Mouse (Mus musculus) lung, postnatal 4 days (tissue): ENCODE measurements around the gene E130308A19Rik.
"Not testable (repeated sequence)": the region's sequence is repeated elsewhere in the genome, so short reads cannot be mapped to it uniquely, and the experiment has no call there.

ENCODE experiments used
- DNase-seq, 2 experiments: peaks; one replicate each; pipeline ENCODE4 v3.0.0; 2021

The E130308A19Rik gene

DNA sequence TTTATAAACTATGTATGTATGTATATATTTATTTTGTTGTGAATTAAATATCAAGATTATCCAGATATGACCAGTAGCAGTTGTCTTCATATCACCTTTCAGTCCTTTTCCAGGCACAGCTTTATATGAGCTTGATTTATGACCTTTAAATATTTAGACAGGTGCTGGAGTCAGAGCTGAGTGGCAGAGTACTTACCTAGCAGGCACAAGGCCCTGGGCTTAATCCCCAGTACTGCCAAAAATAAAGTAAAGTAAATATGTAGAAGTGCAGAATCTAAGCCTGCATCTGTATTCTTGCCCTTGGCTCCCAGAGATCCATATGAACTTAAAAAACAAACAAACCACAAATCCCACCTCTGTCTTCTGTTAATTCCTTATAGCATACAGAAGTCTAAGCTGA is 163.0 kb downstream of the E130308A19Rik start:
- no peak for DNase-seq

DNA sequence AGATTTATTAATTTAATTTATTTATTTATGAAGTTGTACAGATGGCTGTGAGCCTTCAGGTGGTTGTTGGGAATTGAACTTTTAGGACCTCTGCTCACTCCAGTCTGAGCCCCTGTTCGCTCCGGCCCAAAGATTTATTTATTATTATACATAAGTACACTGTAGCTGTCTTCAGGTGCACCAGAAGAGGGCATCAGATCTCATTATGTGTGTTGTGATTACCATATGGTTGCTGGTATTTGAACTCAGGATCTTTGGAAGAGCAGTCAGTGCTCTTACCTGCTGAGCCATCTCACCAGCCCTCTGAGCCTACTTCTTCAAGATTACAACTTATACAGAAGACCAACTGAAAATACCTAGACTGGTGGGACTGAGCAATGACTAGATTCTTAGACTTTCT is 167.6 kb downstream of the E130308A19Rik start:
- not testable (repeated sequence) for DNase-seq

DNA sequence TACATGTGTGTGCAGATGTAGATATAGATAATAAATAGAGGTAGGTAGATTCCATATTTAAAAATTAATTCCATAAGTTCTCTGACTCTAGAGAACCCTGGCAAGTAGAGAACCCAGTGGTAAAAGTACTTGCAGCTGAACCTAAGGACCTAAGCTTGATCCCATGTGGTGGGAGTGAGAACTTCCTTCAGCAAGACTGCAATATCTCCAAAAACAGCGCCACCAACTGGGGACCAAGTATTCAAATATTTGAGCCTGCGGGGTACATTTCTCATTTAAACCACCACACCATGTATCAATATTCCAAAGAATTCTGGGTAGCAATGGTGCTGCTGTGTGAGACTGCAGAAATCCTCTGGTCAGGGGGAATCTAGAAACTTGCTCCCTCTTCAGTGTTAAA is 168.1 kb downstream of the E130308A19Rik start:
- DNase-seq: no peak

DNA sequence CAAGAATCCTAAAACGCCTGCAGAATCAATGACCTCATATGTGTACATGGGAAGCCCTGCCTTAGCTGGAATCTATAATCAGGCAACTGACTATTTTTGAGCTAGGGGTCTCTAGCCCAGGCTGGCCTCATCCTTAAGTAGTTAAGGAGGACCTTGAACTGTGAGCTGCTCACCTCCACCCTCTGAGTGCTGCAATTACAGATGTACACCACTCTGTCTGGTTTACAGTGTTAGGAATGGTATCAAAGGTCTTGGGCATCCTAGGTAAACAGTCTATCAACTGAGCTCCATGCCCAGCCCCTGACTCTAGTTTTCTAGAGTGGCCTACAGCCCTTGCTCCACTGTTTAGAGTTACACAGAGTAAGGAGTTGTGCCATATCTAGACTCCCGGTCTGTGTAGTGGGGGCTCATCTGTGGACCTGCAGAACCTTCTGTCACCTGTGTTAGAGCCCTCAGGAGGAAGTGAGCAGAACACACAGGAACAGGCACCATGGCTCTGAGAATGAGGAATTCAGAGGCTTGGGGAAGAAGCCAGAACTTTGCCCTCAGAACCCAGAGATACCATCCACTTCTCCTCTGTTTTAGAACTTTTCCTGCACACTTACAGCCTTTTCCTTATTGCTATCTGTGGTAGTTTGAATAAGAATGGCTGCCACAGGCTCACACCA is 169.9 kb downstream of the E130308A19Rik start:
- DNase-seq: no peak

DNA sequence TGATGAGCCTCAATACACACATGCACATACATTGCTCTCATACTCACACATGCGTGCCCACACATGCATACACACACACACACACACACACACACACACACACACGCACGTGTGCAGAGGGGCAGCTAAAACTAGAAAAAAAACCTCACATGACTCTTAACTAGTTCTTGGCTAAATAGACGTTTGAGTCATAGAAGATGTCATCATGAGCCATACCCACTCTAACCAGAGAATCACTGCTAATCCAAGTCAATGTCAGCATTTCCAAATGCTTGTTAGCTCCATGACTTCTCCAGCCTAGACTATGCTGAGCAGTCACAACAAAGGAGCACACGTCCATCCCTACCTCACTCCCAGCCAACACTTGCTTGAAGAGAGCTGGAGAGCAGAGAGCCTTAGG is 174.2 kb downstream of the E130308A19Rik start:
- no peak for DNase-seq

DNA sequence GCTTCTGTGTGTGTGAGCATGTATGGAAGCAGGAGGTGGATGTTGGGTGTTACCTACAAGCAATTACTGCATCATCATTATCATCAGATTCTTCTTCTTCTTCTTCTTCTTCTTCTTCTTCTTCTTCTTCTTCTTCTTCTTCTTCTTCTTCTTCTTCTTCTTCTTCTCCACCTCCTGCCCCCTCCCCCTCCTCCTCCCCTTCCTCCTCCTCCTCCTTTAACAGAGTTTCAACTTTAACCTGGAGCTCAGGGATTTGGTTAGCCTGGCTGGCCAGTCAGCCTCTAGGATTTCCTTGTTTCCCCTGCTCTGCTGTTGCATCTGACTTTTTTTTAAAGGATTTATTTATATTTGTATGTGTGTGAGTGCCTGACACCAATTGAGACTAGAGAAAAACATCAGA is 175.5 kb downstream of the E130308A19Rik start, which contains the start of gene Inip:
Gene Inip, minus strand, starts transcription at position 101 of the 400 bp plus-strand sequence.
- no peak for DNase-seq

DNA sequence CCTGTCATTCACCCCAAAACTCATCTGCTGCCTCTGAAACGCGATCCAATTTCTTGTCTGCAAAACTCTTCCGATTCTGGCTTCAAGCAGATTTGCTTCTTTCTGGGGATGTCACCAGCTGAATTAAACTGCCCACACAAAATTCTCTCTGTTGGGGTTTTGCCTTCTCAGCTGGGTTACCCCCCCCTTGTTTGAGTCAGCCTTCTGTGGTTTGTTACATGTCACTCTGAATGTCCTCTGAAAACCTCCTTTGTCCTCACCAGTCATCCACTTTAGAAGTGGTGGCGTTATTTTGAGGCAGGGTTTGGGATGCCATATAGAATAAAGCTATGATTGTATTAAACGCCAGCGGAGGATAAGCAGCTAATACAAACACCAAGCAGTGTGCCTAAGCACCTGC is 176.1 kb downstream of the E130308A19Rik start:
- no peak for DNase-seq

DNA sequence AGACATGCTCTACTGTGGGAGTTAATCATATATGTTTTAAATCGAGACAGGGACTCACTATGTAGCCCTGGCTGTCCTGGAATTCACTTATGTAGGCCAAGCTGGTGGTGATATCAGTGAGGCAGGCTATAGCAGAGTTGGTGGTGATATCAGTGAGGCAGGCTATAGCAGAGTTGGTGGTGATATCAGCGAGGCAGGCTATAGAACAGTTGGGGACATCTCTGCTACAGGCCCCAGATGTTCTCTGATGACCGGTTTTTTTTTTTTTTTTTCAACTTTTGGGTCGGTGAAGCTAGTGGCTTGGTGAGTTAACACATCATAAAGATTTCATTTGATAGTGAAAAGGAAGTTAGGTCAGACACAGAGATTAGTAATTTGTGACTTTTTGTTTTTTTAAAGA is 176.8 kb downstream of the E130308A19Rik start:
- no peak for DNase-seq

DNA sequence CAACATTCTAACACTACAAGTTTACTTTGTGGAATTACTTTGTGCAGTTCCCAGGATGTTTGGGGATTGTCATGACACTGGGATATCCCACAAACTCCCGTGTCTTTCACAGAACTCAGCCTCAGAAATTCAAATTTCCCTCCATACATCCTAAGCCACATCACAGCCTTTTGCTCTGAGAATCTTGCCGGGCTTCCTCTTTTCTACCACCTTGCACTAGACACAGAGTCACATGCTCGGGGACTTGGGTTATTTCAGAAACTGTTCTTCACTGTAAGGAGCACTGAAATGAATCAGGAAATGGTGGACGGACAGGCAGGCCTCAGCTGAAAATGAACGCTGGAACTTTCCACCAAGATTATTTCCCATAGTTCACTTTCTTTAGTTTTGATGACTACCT is 177.3 kb downstream of the E130308A19Rik start:
- DNase-seq: no peak

DNA sequence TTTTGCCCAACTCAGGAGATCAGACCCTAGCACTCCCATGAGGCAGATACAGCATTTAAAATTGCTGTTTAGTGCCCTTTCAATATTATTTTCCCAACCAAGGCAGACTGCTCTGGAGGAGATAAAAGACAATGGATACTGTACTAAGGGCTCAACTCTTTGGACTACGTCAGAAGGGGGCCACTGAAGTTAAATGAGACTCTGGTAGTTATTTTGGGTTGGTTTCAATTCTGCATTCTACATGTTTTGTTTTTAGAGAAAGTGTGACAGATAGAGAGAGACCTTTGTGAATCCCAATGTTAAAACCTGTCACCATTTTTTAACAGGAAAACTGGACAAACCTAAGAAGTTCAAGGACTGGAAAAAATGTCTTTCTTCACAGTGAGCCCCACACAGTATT is 178.7 kb downstream of the E130308A19Rik start:
- no peak for DNase-seq

DNA sequence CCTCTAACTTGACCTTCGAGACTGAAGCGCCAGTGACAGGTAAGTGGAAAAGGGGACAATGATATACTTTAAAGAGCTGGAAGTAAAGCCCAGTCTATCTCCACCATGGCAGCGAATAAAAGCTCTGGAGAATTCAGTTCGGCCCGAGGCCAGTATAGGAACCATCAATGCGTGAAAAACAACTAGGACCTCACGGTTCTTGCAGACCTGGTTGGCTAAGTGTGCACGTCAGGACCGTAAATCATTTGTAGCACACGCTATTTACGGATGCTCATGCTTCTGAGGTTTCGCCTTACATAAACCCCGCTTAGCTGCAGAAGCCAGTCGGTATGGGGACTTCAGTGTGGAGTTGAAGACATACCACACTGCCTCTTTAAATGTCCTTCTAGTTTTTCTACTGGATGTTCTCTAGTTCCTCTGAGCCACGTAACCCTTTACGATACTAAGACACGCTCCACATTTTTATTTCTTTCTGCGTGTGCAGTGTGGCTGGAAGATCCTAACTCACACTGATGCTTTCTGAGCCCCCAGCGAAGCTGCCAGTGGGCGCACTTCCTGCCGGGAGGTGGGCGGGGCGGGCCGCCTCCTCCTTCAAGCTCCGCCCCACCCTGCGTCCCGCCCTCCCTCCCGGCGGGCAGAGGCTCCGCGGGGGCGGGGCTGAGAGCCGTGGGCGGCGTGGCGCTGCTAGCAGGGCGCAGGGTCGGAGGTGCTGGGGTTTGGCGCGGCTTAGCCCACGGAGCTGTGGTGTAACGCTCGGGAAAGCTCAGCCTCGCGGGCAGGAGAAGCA is 179.4 kb downstream of the E130308A19Rik start, which contains the start of gene Snx30:
Gene Snx30, plus strand, starts transcription at position 660 of the 787 bp plus-strand sequence.
- peak; percentile 92 to 94 for DNase-seq

DNA sequence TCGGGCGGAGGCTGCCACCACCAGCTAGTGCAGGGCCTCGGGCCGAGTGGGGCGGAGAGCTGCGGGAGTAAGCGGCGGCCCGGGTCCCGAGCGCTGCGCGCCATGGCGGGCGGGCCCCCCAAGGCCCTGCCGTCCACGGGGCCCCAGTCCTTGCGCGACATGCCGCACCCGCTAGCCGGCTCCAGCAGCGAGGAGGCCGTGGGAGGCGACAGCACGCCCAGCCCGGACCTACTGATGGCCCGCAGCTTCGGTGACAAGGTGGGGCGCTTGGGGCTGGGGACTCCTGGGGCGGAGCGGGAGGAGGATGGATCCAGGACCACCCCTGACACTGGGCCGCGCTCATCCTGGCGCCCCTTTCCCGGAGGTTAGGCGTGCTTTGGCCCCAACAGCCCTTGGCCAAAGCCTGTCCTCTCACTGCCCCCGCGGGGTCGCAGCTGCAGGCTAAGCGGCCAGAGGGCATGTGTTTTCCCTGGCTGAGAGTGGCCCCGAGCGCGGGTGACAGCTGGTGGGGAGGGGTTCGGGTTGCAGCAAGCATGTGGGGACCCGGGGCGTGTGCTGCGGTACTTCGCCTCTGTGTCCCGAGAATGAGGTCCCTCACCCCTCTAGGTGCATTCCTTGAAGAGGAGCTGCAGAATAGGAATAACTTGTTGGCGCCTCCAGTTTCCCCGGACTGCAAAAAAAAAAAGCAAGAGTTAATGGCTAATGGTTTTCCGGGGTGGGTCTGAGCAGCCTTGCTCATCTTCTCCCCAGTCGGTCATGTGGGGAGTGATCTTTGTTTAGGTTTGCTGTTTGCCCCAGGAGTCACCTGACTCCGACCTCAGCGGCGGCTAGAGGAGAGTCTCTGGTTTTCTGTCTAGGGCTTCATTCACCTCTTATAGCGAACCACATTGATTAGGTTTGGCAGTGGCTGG is 180.2 kb downstream of the E130308A19Rik start:
- peak; percentile 51 to 55 for DNase-seq

DNA sequence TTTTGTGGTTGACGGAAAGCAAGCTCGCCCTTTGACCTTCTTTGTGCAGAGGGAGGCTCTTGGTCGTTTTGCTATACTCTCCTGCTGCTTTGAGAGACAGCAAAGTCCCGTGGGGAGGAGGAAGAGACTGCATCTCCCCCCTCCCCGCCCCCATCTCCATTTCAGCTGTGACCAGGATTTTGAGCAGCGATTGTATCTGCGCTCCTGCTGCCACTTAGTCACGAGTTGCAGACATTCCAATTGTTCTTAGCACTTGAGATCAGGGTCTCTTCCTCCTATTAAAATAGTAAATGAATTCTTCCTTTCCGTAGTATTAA is 180.8 kb downstream of the E130308A19Rik start:
- no peak for DNase-seq

DNA sequence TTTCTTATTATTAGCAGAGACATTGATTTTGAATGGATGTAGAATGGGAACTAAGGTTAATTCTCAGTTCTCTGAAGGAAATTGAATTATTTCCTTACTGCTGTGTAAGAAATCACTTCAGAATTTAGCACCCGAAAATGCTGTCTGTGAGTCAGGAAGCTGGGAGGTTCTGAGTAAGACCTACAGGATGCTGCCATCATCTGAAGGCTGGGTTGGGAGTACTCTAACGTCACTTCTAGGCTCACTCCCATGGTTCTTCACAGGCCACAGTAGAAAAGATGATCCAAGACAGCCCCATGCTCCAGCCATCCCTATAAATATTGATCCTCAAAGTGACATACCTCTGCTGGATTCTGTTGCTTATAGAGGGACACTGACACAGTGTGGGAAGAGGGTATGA is 181.5 kb downstream of the E130308A19Rik start:
- DNase-seq: no peak

DNA sequence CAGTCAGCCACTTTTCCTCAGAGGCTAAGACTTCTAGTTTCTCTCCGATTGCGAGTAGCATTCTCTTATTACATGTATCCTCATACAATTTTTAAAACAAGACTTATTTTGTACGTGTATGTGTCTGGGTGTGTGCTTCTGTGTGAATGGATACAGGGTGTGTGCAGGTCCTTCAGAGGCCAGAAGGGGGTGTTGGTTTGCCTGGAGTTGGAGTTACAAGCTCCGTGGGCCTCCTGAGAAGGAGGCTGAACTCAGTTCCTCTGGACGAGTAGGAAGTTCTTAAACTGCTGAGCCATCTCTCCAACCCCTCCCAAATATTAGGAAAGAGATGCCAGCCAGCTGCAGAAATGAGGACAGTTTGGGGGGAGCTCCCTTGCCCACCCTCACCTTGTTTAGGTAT is 182.4 kb downstream of the E130308A19Rik start:
- DNase-seq: peak in 1 of 2 experiments; percentile 58
